8 mouse cellular contexts compared by ENCODE assay signal in the genomic region with DNA sequence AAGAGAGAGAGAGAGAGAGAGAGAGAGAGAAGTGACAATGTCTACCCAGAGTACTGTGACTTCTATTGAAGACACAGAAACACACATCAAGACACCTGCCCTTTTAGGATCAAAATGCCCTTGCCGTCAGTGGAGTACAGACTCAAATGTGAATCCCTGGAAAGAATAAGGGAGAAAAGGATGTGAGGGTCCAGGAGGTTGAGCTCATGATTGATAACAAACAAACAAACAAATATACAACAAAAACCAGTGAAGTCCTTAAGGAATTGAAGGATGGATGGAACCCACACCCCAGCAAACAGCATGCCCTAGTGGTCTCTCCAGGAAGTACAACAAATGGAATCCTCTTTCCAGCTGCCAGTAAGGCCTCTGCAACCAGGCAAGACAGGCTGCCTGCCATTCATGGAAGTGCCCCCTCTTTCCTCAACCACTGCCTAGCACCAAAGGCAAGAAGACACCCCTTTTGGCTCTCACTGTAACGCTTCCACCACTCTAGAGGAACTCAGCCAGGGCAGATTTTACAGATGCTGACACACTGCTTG. TPM values are rescaled to one million over a fixed set of nuclear protein-coding genes. Genes with fewer than 3 reads are reported as not detected.
DNase-seq lines count a peak whose midpoint lies in the region; ATAC-seq and TF ChIP-seq lines count a peak whose summit lies in the region.

No protein-coding gene starts in this region.

- no peaks in the 10 kb centered on the region for H3K36me3 ChIP-seq in forebrain, embryonic 14.5 days (ENCODE audit: control insufficient read depth, insufficient read depth, low read length)
- no peaks in the 10 kb centered on the region for H3K36me3 ChIP-seq in forebrain, embryonic 15.5 days
- no peaks in the 10 kb centered on the region for H3K36me3 ChIP-seq in kidney, postnatal 0 days (ENCODE audit: insufficient read depth, low read length)

- H3K4me1 ChIP-seq in forebrain, embryonic 14.5 days (ENCODE audit: control insufficient read depth, insufficient read depth, low read length), result no peaks in the 10 kb centered on the region; the same call in 1 of the 2 replicates
- no peaks in the 10 kb centered on the region; the same call in 1 of the 2 replicates for H3K4me1 ChIP-seq in forebrain, embryonic 15.5 days
- peaks cover 32% of the 10 kb centered on the region for H3K4me1 ChIP-seq in kidney, postnatal 0 days (replicated peaks; ENCODE audit: insufficient read depth, low read length)

- H3K27ac ChIP-seq in forebrain, embryonic 14.5 days (ENCODE audit: low read depth, low read length), result no peak overlapping the region
- no peak overlapping the region; the same call in 1 of the 2 replicates for H3K27ac ChIP-seq in forebrain, embryonic 15.5 days (replicated peaks)
- H3K27ac ChIP-seq in kidney, postnatal 0 days, result 0 out of 2 replicates have a peak overlapping the region, but pooled peaks have one; percentile 8

- no peak overlapping the region for H3K9ac ChIP-seq in forebrain, embryonic 14.5 days (ENCODE audit: low read length)
- no peak overlapping the region for H3K9ac ChIP-seq in forebrain, embryonic 15.5 days (replicated peaks)
- no peak overlapping the region for H3K9ac ChIP-seq in kidney, postnatal 0 days (ENCODE audit: low read depth, low read length)

- WGBS in forebrain, embryonic 14.5 days, result 36% methylated on average over 2 of the region's 2 CpGs
- 21% methylated on average over 2 of the region's 2 CpGs for WGBS in forebrain, embryonic 15.5 days
- WGBS in kidney, postnatal 0 days, result 47% methylated on average over 2 of the region's 2 CpGs

- H3K4me3 ChIP-seq in forebrain, embryonic 14.5 days (ENCODE audit: low read depth, low read length), result no peak overlapping the region
- no peak overlapping the region for H3K4me3 ChIP-seq in forebrain, embryonic 15.5 days
- no peak overlapping the region for H3K4me3 ChIP-seq in kidney, postnatal 0 days (replicated peaks; ENCODE audit: low read depth, low read length)

- ATAC-seq in forebrain, embryonic 14.5 days, result no peak
- ATAC-seq in forebrain, embryonic 15.5 days (replicated peaks), result no peak
- ATAC-seq in erythroblast, adult 5-6 weeks (replicated peaks; ENCODE audit: low FRiP score, poor library complexity, severe bottlenecking), result peak; percentile 62
- ATAC-seq in kidney, postnatal 0 days (replicated peaks; ENCODE audit: low FRiP score, low read depth), result no peak
- no peak for ATAC-seq in monocyte, adult 5-6 weeks (replicated peaks; ENCODE audit: insufficient number of reproducible peaks, low FRiP score, low TSS enrichment, poor library complexity, severe bottlenecking)

- DNase-seq in forebrain, embryonic 14.5 days (ENCODE audit: low spot score), result peak; percentile 72
- peak; percentile 71 for DNase-seq in urinary bladder, postnatal 14 days (ENCODE audit: low spot score)
- no peak for DNase-seq in urinary bladder, postnatal 4 days (ENCODE audit: low spot score in 2 of 2)
- peak; percentile 80 for DNase-seq in kidney, postnatal 0 days (ENCODE audit: low spot score)
- peak; percentile 81 for DNase-seq in lung, postnatal 14 days

- peak; percentile 97 for TF ChIP-seq CTCF in kidney, postnatal 0 days (IDR thresholded peaks at IDR 0.05; ENCODE audit: low read depth)

- no peaks in the 10 kb centered on the region for H3K9me3 ChIP-seq in forebrain, embryonic 14.5 days (replicated peaks; ENCODE audit: control insufficient read depth, low read length)
- no peaks in the 10 kb centered on the region for H3K9me3 ChIP-seq in forebrain, embryonic 15.5 days
- no peaks in the 10 kb centered on the region for H3K9me3 ChIP-seq in kidney, postnatal 0 days (replicated peaks; ENCODE audit: low read length)

- peaks cover 8% of the 10 kb centered on the region; the same call in 1 of the 2 replicates for H3K27me3 ChIP-seq in forebrain, embryonic 14.5 days (replicated peaks; ENCODE audit: control insufficient read depth, insufficient read depth, low read length)
- H3K27me3 ChIP-seq in forebrain, embryonic 15.5 days, result peaks cover 4% of the 10 kb centered on the region; the same call in 1 of the 2 replicates
- no peaks in the 10 kb centered on the region for H3K27me3 ChIP-seq in kidney, postnatal 0 days (ENCODE audit: insufficient read depth, low read length)

- H3K4me2 ChIP-seq in forebrain, embryonic 14.5 days (ENCODE audit: low read length), result no peak overlapping the region
- no peak overlapping the region for H3K4me2 ChIP-seq in forebrain, embryonic 15.5 days (replicated peaks)
- peak overlapping the region; percentile 52 for H3K4me2 ChIP-seq in kidney, postnatal 0 days (ENCODE audit: low read length)

RNA-seq across cellular contexts. Expression of gene Slc7a7, which starts 4.9 kb away (rescaled TPM):
- 4.3 and 5.1 TPM in 2 replicates for polyA plus RNA-seq in forebrain, embryonic 14.5 days (2014; fragmentation: Nextera tagmentation; extraction: Ambion mirVana)
- polyA plus RNA-seq in forebrain, embryonic 15.5 days (2015; fragmentation: Nextera tagmentation; extraction: Ambion mirVana), result 5.0 and 5.2 TPM in 2 replicates
- 2.7 and 7.5 TPM in 2 replicates for total RNA-seq in erythroblast, adult 5-6 weeks (2015; ENCODE audit: low replicate concordance)
- total RNA-seq in erythroblast, adult 5-6 weeks (2017; ENCODE audit: low replicate concordance), result 5.6 and 6.0 TPM in 2 replicates
- 27.8 and 36.4 TPM in 2 replicates for polyA plus RNA-seq in kidney, postnatal 0 days (2015; fragmentation: Nextera tagmentation; extraction: Ambion mirVana)
- total RNA-seq in monocyte, adult 5-6 weeks (2017), result 11.3 to 16.7 TPM (median 13.6 TPM) in 3 replicates

RNA-seq across cellular contexts. Expression of gene Mrpl52, which starts 14.0 kb away (rescaled TPM):
- polyA plus RNA-seq in forebrain, embryonic 14.5 days (2014; fragmentation: Nextera tagmentation; extraction: Ambion mirVana), result 274 and 289 TPM in 2 replicates
- 269 and 282 TPM in 2 replicates for polyA plus RNA-seq in forebrain, embryonic 15.5 days (2015; fragmentation: Nextera tagmentation; extraction: Ambion mirVana)
- 36.8 and 40.3 TPM in 2 replicates for total RNA-seq in erythroblast, adult 5-6 weeks (2015; ENCODE audit: low replicate concordance)
- 18.0 and 27.6 TPM in 2 replicates for total RNA-seq in erythroblast, adult 5-6 weeks (2017; ENCODE audit: low replicate concordance)
- 357 and 408 TPM in 2 replicates for polyA plus RNA-seq in kidney, postnatal 0 days (2015; fragmentation: Nextera tagmentation; extraction: Ambion mirVana)
- total RNA-seq in monocyte, adult 5-6 weeks (2017), result 49.3 to 72.4 TPM (median 52.8 TPM) in 3 replicates

RNA-seq across cellular contexts. Expression of gene Mmp14, which starts 18.7 kb away (rescaled TPM):
- 48.2 and 51.5 TPM in 2 replicates for polyA plus RNA-seq in forebrain, embryonic 14.5 days (2014; fragmentation: Nextera tagmentation; extraction: Ambion mirVana)
- 60.3 and 61.7 TPM in 2 replicates for polyA plus RNA-seq in forebrain, embryonic 15.5 days (2015; fragmentation: Nextera tagmentation; extraction: Ambion mirVana)
- 0.84 and 3.5 TPM in 2 replicates for total RNA-seq in erythroblast, adult 5-6 weeks (2015; ENCODE audit: low replicate concordance)
- total RNA-seq in erythroblast, adult 5-6 weeks (2017; ENCODE audit: low replicate concordance), result 1.7 and 2.0 TPM in 2 replicates
- polyA plus RNA-seq in kidney, postnatal 0 days (2015; fragmentation: Nextera tagmentation; extraction: Ambion mirVana), result 107 and 114 TPM in 2 replicates
- 0.78 to 0.96 TPM in 2 of 3 replicates, not detected in the other for total RNA-seq in monocyte, adult 5-6 weeks (2017)

RNA-seq across cellular contexts. Expression of gene Lrp10, which starts 51.2 kb away (rescaled TPM):
- 19.2 and 21.0 TPM in 2 replicates for polyA plus RNA-seq in forebrain, embryonic 14.5 days (2014; fragmentation: Nextera tagmentation; extraction: Ambion mirVana)
- polyA plus RNA-seq in forebrain, embryonic 15.5 days (2015; fragmentation: Nextera tagmentation; extraction: Ambion mirVana), result 32.5 and 33.9 TPM in 2 replicates
- 6.7 and 10.9 TPM in 2 replicates for total RNA-seq in erythroblast, adult 5-6 weeks (2015; ENCODE audit: low replicate concordance)
- total RNA-seq in erythroblast, adult 5-6 weeks (2017; ENCODE audit: low replicate concordance), result 12.2 and 13.9 TPM in 2 replicates
- 76.5 and 78.4 TPM in 2 replicates for polyA plus RNA-seq in kidney, postnatal 0 days (2015; fragmentation: Nextera tagmentation; extraction: Ambion mirVana)
- 49.1 to 94.7 TPM (median 53.7 TPM) in 3 replicates for total RNA-seq in monocyte, adult 5-6 weeks (2017)

RNA-seq across cellular contexts. Expression of gene Oxa1l, which starts 52.1 kb away (rescaled TPM):
- polyA plus RNA-seq in forebrain, embryonic 14.5 days (2014; fragmentation: Nextera tagmentation; extraction: Ambion mirVana), result 47.8 and 59.0 TPM in 2 replicates
- 47.9 and 48.1 TPM in 2 replicates for polyA plus RNA-seq in forebrain, embryonic 15.5 days (2015; fragmentation: Nextera tagmentation; extraction: Ambion mirVana)
- total RNA-seq in erythroblast, adult 5-6 weeks (2015; ENCODE audit: low replicate concordance), result 10.4 and 20.9 TPM in 2 replicates
- total RNA-seq in erythroblast, adult 5-6 weeks (2017; ENCODE audit: low replicate concordance), result 8.9 and 9.3 TPM in 2 replicates
- 57.6 and 66.5 TPM in 2 replicates for polyA plus RNA-seq in kidney, postnatal 0 days (2015; fragmentation: Nextera tagmentation; extraction: Ambion mirVana)
- 24.6 to 34.7 TPM (median 29.1 TPM) in 3 replicates for total RNA-seq in monocyte, adult 5-6 weeks (2017)

Comparison
In these comparisons a context has a peak if more than half of its experiments do, and no peak if none do; other contexts are left out.
1. DNase-seq: peak in forebrain, embryonic 14.5 days (single experiment), urinary bladder, postnatal 14 days (single experiment), kidney, postnatal 0 days (single experiment) and lung, postnatal 14 days (single experiment); none in urinary bladder, postnatal 4 days (0 of 2).